Mouse (Mus musculus): ENCODE data around the gene Psg29. TPM values are rescaled to one million over a fixed set of nuclear protein-coding genes. Genes with fewer than 3 reads are reported as not detected.
A peak's percentile ranks its signal among the peaks of the same experiment; 100 is the strongest.

The Psg29 gene
- polyA plus RNA-seq (2014; fragmentation: Nextera tagmentation; extraction: Ambion mirVana), result not detected in 2 replicates

DNA sequence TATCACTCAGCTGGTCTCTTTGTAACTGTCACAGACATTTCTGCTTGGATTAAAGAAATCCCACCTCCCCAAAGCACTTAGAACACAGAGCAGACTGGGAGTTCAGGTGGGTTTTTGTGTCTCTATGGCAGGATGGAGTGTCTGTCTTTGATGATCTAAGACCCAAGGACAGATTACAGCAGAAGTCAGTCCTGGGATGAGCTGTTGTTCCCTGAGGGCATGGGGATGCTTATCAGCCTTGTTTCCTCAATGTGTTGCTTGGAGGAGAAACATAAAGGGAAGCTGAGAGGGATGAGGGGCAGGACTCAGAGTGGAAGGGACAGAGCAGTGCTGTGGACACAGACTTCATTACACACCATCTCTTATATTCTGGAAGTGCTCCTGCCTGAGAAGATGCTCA, at the start of gene Psg29:
TSS of gene Psg29 (plus strand) at position 301 of the 400 bp plus-strand sequence.
- Histone ChIP-seq H3K27ac (replicated peaks; ENCODE audit: low read depth, low read length) (no peak within 1 kb of the TSS), H3K36me3 (replicated peaks; ENCODE audit: control insufficient read depth, insufficient read depth, low read depth, low read length) (no peaks in the 10 kb centered on the region), H3K4me2 (ENCODE audit: low read depth, low read length) (no peak within 1 kb of the TSS), H3K9me3 (replicated peaks; ENCODE audit: control insufficient read depth, low read length) (no peaks in the 10 kb centered on the region), H3K9ac (replicated peaks; ENCODE audit: low read length) (no peak within 1 kb of the TSS), H3K4me3 (ENCODE audit: low read depth, low read length) (no peak within 1 kb of the TSS), H3K27me3 (ENCODE audit: control insufficient read depth, insufficient read depth, low read length) (no peaks in the 10 kb centered on the region), H3K4me1 (ENCODE audit: control insufficient read depth, insufficient read depth, low read length) (no peaks in the 10 kb centered on the region)
- ATAC-seq (replicated peaks; ENCODE audit: insufficient number of reproducible peaks, low FRiP score, low TSS enrichment, low read depth) (no peak), DNase-seq (ENCODE audit: low spot score) (no peak)

DNA sequence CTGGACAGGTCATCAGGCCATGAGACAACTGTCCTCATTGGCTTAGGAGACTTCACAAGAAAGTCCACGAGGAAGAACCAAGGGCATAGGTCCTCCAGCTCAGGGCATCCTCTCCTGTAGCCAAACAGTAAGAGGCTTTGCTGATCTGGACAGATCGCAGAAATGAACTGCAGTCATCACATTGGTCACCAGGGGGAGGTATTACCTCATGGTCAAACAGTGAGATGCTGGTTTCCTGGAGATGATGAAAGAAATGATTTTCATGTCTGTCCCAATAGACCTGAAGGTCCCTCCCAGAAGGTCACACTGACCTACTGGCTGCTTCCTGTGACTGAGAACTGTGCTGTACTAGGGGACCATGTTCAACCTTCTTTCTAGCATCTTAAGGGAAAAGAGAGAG, 47.6 kb upstream of the Psg29 start:
- DNase-seq (ENCODE audit: low spot score) (peak; percentile 1), ATAC-seq (replicated peaks; ENCODE audit: insufficient number of reproducible peaks, low FRiP score, low TSS enrichment, low read depth) (no peak)
- no peak overlapping the region for H3K4me2 ChIP-seq (ENCODE audit: low read depth, low read length)
- H3K36me3 ChIP-seq (replicated peaks; ENCODE audit: control insufficient read depth, insufficient read depth, low read depth, low read length), result no peaks in the 10 kb centered on the region
- no peak overlapping the region for H3K27ac ChIP-seq (replicated peaks; ENCODE audit: low read depth, low read length)
- H3K9ac ChIP-seq (replicated peaks; ENCODE audit: low read length), result no peak overlapping the region
- 31% methylated on average over 2 of the region's 2 CpGs for WGBS
- H3K9me3 ChIP-seq (replicated peaks; ENCODE audit: control insufficient read depth, low read length), result no peaks in the 10 kb centered on the region
- H3K4me3 ChIP-seq (ENCODE audit: low read depth, low read length), result no peak overlapping the region
- H3K27me3 ChIP-seq (ENCODE audit: control insufficient read depth, insufficient read depth, low read length), result no peaks in the 10 kb centered on the region
- no peaks in the 10 kb centered on the region for H3K4me1 ChIP-seq (ENCODE audit: control insufficient read depth, insufficient read depth, low read length)

DNA sequence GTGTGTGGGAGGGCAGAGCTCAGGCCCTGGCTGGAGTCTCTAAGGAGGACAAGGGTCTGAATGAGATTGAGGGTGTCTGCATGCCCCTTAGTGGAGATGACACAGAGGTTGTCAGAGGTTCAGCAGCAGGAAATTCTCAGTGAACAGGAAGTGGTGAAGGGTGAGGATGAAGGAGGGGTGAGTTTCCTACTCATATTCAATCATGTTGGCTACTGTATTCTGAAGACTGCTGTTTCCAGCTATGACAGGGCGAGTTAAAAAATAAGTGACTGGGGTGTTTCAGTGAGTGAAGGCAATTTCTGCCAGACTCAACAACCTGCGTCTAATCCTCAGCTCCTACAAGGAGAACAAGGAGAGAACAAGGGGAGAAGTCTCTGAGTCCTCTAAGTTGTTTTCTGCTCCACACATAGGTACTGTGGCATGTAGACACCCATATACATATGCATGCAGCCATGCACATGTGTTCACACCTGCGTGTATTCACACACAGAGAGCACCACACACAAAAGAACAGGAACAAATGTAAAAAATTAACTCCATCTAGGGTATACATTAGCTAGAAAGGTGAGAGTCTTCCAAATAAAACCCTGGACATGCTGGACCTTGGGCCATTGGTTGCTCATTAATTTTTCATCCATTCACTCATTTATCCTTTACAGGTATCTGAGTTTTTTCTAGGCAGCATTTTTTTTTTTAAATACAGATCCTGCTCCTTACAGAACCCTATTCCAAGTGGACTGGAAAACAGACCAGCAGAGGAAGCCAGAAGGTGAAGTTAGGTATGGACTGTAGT, 46.2 kb upstream of the Psg29 start:
- 68% methylated on average over 3 of the region's 3 CpGs for WGBS
- H3K9me3 ChIP-seq (replicated peaks; ENCODE audit: control insufficient read depth, low read length), result no peaks in the 10 kb centered on the region
- no peak overlapping the region for H3K27ac ChIP-seq (replicated peaks; ENCODE audit: low read depth, low read length)
- no peak overlapping the region for H3K4me3 ChIP-seq (ENCODE audit: low read depth, low read length)
- ATAC-seq (replicated peaks; ENCODE audit: insufficient number of reproducible peaks, low FRiP score, low TSS enrichment, low read depth) (no peak), DNase-seq (ENCODE audit: low spot score) (no peak)
- H3K9ac ChIP-seq (replicated peaks; ENCODE audit: low read length), result no peak overlapping the region
- no peaks in the 10 kb centered on the region for H3K27me3 ChIP-seq (ENCODE audit: control insufficient read depth, insufficient read depth, low read length)
- no peaks in the 10 kb centered on the region for H3K36me3 ChIP-seq (replicated peaks; ENCODE audit: control insufficient read depth, insufficient read depth, low read depth, low read length)
- no peaks in the 10 kb centered on the region for H3K4me1 ChIP-seq (ENCODE audit: control insufficient read depth, insufficient read depth, low read length)
- no peak overlapping the region for H3K4me2 ChIP-seq (ENCODE audit: low read depth, low read length)

DNA sequence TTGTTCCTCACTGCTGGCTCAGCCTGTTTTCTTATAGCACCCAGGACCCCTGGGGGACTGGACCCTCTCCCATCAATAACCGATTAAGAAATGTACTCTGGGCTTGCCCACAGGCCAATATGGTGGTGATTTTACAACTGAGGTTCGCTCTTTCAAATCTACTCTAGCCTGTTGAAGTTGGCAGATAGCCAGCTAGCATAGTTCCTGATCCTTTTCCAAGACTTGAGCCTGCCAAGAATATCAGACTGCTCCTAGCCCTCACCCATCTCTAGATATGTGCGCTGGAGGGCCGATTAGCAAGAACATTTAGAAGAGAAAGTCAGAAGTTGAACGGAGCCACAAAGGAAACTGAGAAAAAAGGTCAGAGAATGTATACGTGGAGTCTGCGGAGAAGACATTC, 44.3 kb upstream of the Psg29 start:
- H3K4me1 ChIP-seq (ENCODE audit: control insufficient read depth, insufficient read depth, low read length), result no peaks in the 10 kb centered on the region
- no peaks in the 10 kb centered on the region for H3K36me3 ChIP-seq (replicated peaks; ENCODE audit: control insufficient read depth, insufficient read depth, low read depth, low read length)
- H3K27ac ChIP-seq (replicated peaks; ENCODE audit: low read depth, low read length), result no peak overlapping the region
- H3K4me2 ChIP-seq (ENCODE audit: low read depth, low read length), result no peak overlapping the region
- DNase-seq (ENCODE audit: low spot score) (no peak), ATAC-seq (replicated peaks; ENCODE audit: insufficient number of reproducible peaks, low FRiP score, low TSS enrichment, low read depth) (no peak)
- no peak overlapping the region for H3K9ac ChIP-seq (replicated peaks; ENCODE audit: low read length)
- no peaks in the 10 kb centered on the region; the same call in 1 of the 2 replicates for H3K9me3 ChIP-seq (replicated peaks; ENCODE audit: control insufficient read depth, low read length)
- H3K27me3 ChIP-seq (ENCODE audit: control insufficient read depth, insufficient read depth, low read length), result no peaks in the 10 kb centered on the region
- 86% methylated on average over 7 of the region's 7 CpGs for WGBS
- no peak overlapping the region for H3K4me3 ChIP-seq (ENCODE audit: low read depth, low read length)

DNA sequence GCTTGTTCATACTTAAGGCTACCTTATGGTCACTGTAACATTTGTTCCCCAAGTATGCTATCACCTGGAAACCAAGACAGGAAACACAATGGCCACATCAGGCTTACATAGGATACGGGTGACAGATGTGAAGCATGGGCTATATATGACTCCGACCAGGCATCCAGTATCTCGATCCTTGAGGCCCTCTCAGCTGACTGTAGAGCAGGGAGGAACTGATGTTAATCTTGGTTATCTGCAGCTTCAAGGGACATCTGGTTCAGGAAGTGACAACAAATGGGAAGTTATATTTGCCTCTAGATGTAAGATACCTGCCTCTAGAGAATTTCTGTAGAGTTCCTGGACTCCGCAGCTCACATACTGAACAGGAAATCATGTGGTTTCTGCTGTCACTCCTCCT, 31.4 kb upstream of the Psg29 start:
- H3K4me1 ChIP-seq (ENCODE audit: control insufficient read depth, insufficient read depth, low read length), result no peaks in the 10 kb centered on the region
- WGBS, result 86% methylated on average over 4 of the region's 4 CpGs
- H3K36me3 ChIP-seq (replicated peaks; ENCODE audit: control insufficient read depth, insufficient read depth, low read depth, low read length), result no peaks in the 10 kb centered on the region
- H3K9ac ChIP-seq (replicated peaks; ENCODE audit: low read length), result no peak overlapping the region
- H3K4me2 ChIP-seq (ENCODE audit: low read depth, low read length), result no peak overlapping the region
- H3K27me3 ChIP-seq (ENCODE audit: control insufficient read depth, insufficient read depth, low read length), result no peaks in the 10 kb centered on the region
- DNase-seq (ENCODE audit: low spot score) (no peak), ATAC-seq (replicated peaks; ENCODE audit: insufficient number of reproducible peaks, low FRiP score, low TSS enrichment, low read depth) (no peak)
- H3K4me3 ChIP-seq (ENCODE audit: low read depth, low read length), result no peak overlapping the region
- no peaks in the 10 kb centered on the region for H3K9me3 ChIP-seq (replicated peaks; ENCODE audit: control insufficient read depth, low read length)
- H3K27ac ChIP-seq (replicated peaks; ENCODE audit: low read depth, low read length), result no peak overlapping the region

DNA sequence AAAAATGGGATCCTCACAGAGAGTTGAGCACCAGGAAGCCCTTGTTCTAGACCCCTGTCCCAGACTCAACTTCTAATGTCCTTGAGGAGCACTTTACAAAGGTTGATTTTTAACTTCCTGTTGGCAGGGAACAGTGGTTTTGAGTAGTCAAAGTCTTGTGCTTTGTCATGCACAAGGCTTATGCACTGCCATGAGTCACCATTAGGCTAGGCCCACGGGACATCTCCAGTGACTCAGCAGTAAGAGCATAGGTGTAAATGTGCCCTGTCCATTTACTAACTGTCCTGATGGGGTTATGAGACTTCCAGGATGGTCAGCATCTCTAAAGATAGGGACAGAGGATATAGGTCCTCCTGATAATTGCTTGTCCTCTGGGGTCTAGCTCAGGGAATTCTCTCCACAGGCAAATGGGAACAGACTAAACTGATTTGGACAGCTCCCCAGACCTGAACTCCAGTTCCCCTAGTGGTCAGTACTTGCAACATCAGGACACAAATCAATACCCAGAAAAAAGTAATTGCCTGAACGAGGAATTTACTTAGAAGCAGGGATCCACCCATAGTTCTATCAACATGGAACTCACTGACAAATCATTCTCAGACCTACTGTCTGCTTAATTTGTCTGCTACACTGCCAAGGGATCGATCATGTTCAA, 2.4 kb downstream of the Psg29 start:
- Histone ChIP-seq H3K4me1 (ENCODE audit: control insufficient read depth, insufficient read depth, low read length) (no peaks in the 10 kb centered on the region), H3K27me3 (ENCODE audit: control insufficient read depth, insufficient read depth, low read length) (no peaks in the 10 kb centered on the region), H3K4me3 (ENCODE audit: low read depth, low read length) (no peak overlapping the region), H3K27ac (replicated peaks; ENCODE audit: low read depth, low read length) (no peak overlapping the region), H3K9ac (replicated peaks; ENCODE audit: low read length) (no peak overlapping the region), H3K36me3 (replicated peaks; ENCODE audit: control insufficient read depth, insufficient read depth, low read depth, low read length) (no peaks in the 10 kb centered on the region), H3K9me3 (replicated peaks; ENCODE audit: control insufficient read depth, low read length) (no peaks in the 10 kb centered on the region; the same call in 1 of the 2 replicates), H3K4me2 (ENCODE audit: low read depth, low read length) (no peak overlapping the region)
- 72% methylated on average over 3 of the region's 3 CpGs for WGBS
- ATAC-seq (replicated peaks; ENCODE audit: insufficient number of reproducible peaks, low FRiP score, low TSS enrichment, low read depth), result no peak
- DNase-seq (ENCODE audit: low spot score), result no peak

Other genes starting within 250 kb of the Psg29 start
- 5.3 and 6.6 TPM in 2 replicates for gene Pnmal1, start 243.8 kb upstream of the Psg29 start, polyA plus RNA-seq (2014; fragmentation: Nextera tagmentation; extraction: Ambion mirVana)
- gene Gm42372, start 220.4 kb upstream of the Psg29 start, polyA plus RNA-seq (2014; fragmentation: Nextera tagmentation; extraction: Ambion mirVana), result 0.52 and 0.63 TPM in 2 replicates
- gene Ccdc8, start 210.8 kb upstream of the Psg29 start, polyA plus RNA-seq (2014; fragmentation: Nextera tagmentation; extraction: Ambion mirVana), result 15.9 and 17.1 TPM in 2 replicates
- gene Ppp5c, start 175.6 kb upstream of the Psg29 start, polyA plus RNA-seq (2014; fragmentation: Nextera tagmentation; extraction: Ambion mirVana), result 100 and 102 TPM in 2 replicates
- 6.7 TPM in 2 replicates for gene Hif3a, start 141.1 kb upstream of the Psg29 start, polyA plus RNA-seq (2014; fragmentation: Nextera tagmentation; extraction: Ambion mirVana)
- 0.10 and 0.11 TPM in 2 replicates for gene Psg16, start 129.4 kb upstream of the Psg29 start, polyA plus RNA-seq (2014; fragmentation: Nextera tagmentation; extraction: Ambion mirVana)
- not detected in 2 replicates for gene Ceacam3, start 53.2 kb upstream of the Psg29 start, polyA plus RNA-seq (2014; fragmentation: Nextera tagmentation; extraction: Ambion mirVana)

Data from embryonic facial prominence, embryonic 11.5 days (tissue).